Mouse (Mus musculus) lung, adult 18-20 months (tissue): ENCODE results near the gene Galnt11.

ENCODE experiments used
- DNase-seq, 2 experiments: peaks; one replicate each; pipeline ENCODE4 v3.0.0; 2022; ENCODE audit warnings: mixed read lengths in 2 of 2

Galnt11 gene

DNA sequence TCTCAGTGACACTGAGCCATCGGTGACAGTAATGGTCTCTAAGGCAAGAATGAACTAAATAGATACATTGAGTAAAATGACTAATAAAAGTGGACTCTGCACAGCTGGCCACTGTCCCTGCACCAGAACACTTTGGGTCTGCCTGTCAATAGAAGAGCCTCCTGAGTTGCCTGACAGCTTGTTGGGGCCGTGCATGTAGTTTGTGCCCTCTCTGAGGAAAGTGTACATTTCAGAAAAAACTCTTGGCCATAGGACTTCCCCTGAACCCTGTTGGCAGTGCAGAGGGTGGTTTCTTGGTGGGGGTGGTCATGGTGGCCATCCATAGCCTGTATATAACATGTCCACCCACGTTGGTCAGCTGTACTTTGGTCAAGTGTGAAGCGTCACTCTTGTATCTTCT, 32.8 kb downstream of the Galnt11 start:
- no peak for DNase-seq

DNA sequence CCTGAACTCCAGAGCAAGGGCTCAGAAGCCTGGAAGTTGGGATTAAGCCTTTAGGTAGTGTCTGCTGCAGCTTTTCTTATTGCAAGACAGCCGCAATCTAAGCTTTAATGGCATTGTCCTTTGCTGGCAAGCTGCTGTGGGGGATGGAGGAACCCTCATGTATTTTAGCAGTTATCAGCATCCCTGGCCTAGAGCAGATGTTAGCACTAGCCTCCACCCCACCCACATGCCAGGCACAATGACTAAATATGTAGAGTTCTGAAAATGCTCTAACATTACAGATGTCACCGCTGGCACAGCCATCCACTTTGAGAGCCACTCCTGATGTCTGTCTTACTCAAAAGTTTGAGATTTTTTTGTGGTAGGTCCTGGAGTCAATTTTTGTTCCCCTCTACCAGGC, 35.0 kb downstream of the Galnt11 start:
- DNase-seq, result no peak

DNA sequence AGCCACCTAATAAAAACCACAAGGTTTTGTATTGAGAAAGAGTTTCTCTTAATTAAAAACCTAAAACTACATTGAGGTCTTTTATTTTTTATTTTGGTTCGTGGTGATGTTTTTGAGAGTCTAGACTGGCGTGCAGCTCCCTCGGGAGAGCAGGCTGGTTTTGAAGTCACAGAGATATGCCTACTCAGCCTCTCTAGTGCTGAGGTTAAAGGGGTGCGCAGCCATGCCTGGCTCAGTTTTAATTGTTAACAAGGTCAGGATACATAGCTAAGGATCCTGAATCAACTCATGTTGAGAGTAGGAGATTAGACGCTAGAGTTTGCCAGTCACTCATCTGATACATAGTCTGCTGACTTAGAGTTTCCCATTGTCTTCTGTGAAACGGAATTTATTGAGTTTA, 39.7 kb downstream of the Galnt11 start:
- DNase-seq, result no peak

DNA sequence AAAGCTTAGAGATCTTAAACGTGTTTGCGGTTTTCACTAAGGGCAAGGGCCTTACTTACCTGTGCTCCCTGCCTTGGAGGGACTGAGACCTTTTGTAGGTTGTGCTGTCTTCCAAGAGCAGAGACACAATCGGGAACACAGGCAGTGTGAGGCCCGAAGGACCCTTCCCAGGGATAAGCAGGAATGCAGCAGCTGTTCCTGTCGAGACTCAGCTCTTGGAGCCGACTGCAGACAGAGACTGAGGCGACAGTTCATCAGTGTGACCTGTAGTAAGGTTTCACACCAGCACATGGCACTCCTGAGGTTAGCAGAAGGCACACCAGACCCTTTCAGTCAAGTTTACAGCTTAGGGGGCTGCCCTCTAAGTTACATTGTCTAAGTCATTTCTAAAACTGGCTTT, 40.6 kb downstream of the Galnt11 start:
- DNase-seq, result no peak

DNA sequence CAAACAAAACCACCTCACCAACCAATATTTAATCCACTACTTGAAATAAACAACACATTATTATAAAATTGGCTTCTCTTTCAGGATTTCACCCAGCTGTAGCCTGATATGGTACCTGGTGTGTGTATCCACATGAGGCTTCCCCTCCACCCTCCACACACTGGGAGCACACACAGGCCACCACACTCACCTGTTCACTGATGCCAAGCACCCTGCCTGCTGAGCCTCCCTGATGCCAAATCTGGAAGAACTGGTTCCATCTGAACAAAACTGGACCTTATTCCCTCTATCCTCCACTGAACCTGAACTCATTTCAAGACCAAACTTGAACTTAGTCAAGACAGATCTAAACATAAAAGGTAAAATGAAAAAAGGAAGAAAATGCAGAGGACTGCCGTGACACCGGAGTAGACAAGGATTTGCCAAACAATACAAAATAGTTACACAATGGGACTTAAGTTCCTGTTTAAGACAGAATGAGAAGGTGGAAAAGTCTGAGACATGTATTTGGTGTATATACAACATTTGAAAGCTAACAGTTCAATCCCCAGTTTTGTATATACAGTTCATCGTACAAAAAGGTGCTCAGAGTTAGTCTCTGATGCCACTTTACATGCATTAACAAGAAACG, 46.7 kb downstream of the Galnt11 start:
- DNase-seq, result no peak

DNA sequence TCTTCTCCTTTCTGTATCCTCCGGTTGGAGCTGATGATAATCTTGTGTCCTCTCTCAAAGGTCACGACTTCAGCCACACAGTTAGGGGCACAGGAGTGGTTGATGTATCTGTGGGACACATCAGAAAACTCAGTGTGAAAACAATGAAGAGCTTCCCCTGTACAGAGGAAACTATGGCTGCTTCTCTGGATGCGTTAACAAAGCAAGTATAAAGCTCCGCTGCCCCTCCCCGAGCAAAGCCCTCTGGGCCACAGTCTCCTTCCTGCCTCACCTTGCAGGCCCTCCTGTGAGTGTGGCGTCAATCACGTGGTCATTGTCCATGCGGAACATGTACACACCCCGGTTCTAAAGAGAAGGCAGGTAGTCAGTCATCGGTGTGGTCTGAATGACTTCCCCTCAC, 53.9 kb downstream of the Galnt11 start:
- DNase-seq, result no peak

DNA sequence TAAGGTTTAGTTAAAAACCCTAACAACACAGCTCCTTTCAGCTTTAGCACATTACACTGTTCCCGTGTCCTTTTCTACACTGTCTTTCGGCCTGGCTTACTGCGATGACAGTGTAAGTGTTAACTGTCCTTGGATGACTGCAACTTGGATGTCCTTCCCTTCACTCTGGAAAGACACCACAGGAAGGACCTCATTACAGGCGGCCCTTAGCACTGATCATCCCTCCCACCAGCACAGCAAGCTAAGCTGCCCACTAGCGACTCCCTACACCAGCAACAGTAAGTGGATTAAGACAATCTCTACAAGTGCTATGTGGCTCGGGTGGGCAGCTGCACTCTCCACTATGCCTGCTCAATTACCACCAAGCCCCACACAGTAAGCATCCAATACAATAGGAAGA, 54.7 kb downstream of the Galnt11 start:
- DNase-seq, result no peak

DNA sequence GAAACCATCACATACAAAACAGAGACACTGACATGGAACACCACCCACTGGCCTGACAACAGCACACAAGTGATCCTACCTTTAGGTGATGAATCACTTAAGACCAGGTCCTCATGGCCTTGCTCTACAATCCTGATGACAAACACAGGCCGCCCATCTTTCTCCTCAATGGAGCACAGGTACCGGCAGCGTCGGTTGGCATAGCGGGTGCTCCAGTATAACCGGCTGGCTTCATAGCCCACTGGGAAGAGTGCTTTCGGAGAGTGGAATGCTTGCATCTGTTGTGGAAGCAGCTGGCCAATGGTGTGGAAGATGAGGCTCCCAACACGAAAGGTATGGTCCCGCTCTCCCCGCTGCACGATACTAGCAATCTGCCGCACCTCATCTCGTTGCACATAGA, 62.3 kb downstream of the Galnt11 start:
- DNase-seq, result no peak

DNA sequence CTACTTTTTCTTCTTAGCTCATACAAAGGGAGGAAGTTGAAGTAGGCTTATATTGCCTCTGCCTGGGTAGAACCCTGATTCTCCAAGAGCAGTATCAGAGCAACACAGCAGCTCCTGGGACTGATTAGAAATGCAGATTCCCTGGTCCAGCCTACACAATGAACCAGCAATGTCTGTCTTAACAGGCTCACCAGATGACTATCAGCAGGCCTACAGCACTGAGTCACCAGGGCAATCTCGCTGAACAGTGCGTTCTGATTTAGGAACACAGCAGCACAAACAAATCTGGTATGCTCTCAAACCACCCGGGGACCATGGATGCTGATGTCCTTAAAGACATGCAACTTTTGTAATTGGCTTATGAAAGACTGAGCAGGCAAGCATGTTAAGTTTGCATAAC, 75.1 kb downstream of the Galnt11 start:
- DNase-seq, result peak in 1 of 2 experiments; percentile 10

DNA sequence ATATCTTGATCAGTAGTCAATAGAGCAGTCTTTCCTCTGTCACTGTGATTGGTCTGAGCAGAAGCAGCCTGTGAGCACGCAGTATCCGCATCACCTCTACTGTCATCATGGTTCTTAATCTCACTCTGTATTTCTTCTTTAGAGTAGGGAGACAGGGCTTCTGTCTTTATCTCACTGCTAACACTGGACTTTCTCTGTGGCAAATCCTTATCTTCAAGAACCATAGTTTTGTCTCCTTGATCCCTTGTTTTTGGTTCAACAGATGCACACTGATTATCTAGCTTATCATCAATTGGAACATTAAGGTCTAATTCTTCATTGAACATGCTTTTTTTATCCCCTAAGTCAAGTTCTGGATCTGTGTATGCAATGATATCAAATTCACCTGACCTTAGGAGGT, 88.5 kb downstream of the Galnt11 start:
- DNase-seq, result no peak

DNA sequence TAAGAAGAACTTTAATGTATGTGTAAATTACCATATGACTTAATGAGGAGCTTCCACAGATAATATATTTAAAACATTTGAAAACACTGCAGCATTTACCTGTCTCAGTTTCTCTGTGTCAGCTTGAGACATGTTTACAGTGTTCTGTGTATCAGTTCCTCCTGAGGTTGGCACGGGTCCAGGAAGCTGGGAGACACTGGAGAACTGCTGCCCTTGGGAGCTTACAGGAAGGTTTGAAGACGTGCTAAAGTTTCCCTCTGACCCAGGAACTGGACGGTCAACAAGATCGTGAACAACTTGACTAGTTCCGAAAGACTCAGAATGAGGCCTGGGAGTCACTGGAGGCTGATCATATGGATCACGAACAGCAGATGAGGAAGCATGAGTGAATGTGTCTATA, 92.2 kb downstream of the Galnt11 start:
- DNase-seq, result peak in 1 of 2 experiments; percentile 9
